Mouse (Mus musculus) heart, embryonic 14.5 days (tissue): ENCODE results near the gene Stat5a. TPM values are rescaled to one million over a fixed set of nuclear protein-coding genes. Genes with fewer than 3 reads are reported as not detected.

ENCODE experiments used
- ATAC-seq: fragments of 200-750 bp; cut with Nextera tagmentation; 2 replicates; pipeline ENCODE4 v1.8.0; 2017; ENCODE audit warnings: low read depth, moderate TSS enrichment; ENCODE audit not compliant: insufficient number of reproducible peaks, insufficient read depth, low FRiP score
- H3K27ac ChIP-seq, 2 experiments: fragments of 200-500 bp in 1 of 2; fragments of 300-500 bp in 1 of 2; sonication (generic) in 1 of 2; replicated peaks in 1 of 2; 2 replicates each; pipeline ENCODE4 v1.5.1; 2012 to 2014; ENCODE audit warnings: low read depth in 2 of 2, low read length in 2 of 2, control low read depth in 1 of 2, mild to moderate bottlenecking in 1 of 2, mixed read lengths in 1 of 2; ENCODE audit not compliant: control insufficient read depth in 1 of 2, insufficient read depth in 1 of 2
- H3K27me3 ChIP-seq: fragments of 300-500 bp; sonication (generic); 2 replicates; pipeline ENCODE4 v1.6.1; 2014; ENCODE audit warnings: mild to moderate bottlenecking, low read length, control low read depth; ENCODE audit not compliant: control insufficient read depth, insufficient read depth
- H3K36me3 ChIP-seq: fragments of 300-500 bp; sonication (generic); 2 replicates; pipeline ENCODE4 v1.6.1; 2014; ENCODE audit warnings: mild to moderate bottlenecking, control low read depth, low read length, mixed read lengths; ENCODE audit not compliant: control insufficient read depth, insufficient read depth
- H3K4me1 ChIP-seq, 2 experiments: fragments of 200-500 bp in 1 of 2; fragments of 300-500 bp in 1 of 2; sonication (generic) in 1 of 2; 2 replicates each; pipeline ENCODE4 v1.6.1; 2012 to 2014; ENCODE audit warnings: low read length in 2 of 2, control low read depth in 1 of 2, mixed read lengths in 1 of 2; ENCODE audit not compliant: control insufficient read depth in 2 of 2, insufficient read depth in 2 of 2
- H3K4me2 ChIP-seq: fragments of 300-500 bp; sonication (generic); 2 replicates; pipeline ENCODE4 v1.6.1; 2014; ENCODE audit warnings: mild to moderate bottlenecking, low read length
- H3K4me3 ChIP-seq, 2 experiments: fragments of 200-500 bp in 1 of 2; fragments of 300-500 bp in 1 of 2; sonication (generic) in 1 of 2; 2 replicates each; pipeline ENCODE4 v1.5.1; 2012 to 2014; ENCODE audit warnings: low read length in 2 of 2, mild to moderate bottlenecking in 2 of 2, control low read depth in 1 of 2, low read depth in 1 of 2, moderate library complexity in 1 of 2; ENCODE audit not compliant: control insufficient read depth in 1 of 2, insufficient read depth in 1 of 2
- H3K9ac ChIP-seq: fragments of 300-500 bp; sonication (generic); 2 replicates; pipeline ENCODE4 v1.6.1; 2014; ENCODE audit warnings: mild to moderate bottlenecking, low read length
- H3K9me3 ChIP-seq: fragments of 300-500 bp; sonication (generic); 2 replicates; pipeline ENCODE4 v1.6.1; 2016; ENCODE audit warnings: low read length, control low read depth; ENCODE audit not compliant: control insufficient read depth
- WGBS: fragments of 180-500 bp; shearing (Covaris S2); extraction: QIAGEN DNeasy Blood & Tissue Kit; methylation state at CpG from one replicate; pipeline ENCODE4 v1.1.7; 2014; 5-methylcytosine and 5-hydroxymethylcytosine counted together
- polyA plus RNA-seq: library from polyadenylated mRNA; unstranded; fragments of >200 nt; fragmentation: Nextera tagmentation; extraction: Ambion mirVana; gene quantifications from 2 replicates; pipeline ENCODE4 v1.2.1, GENCODE M21; 2014

Stat5a gene
- polyA plus RNA-seq, 1 experiment from 2014 or later = 5.6 TPM

GRCm38 (mm10) chr11:100818359-100819012 lies 40.7 kb upstream of the Stat5a start:
- H3K9ac ChIP-seq = no peak overlapping the region
- ATAC-seq = no peak
- no peak overlapping the region for H3K4me2 ChIP-seq
- no peak overlapping the region for H3K27ac ChIP-seq
- H3K9me3 ChIP-seq = no peaks in the 10 kb centered on the region
- no peaks in the 10 kb centered on the region for H3K27me3 ChIP-seq
- 91% methylated on average over 15 of the region's 15 CpGs for WGBS
- H3K4me3 ChIP-seq = no peak overlapping the region
- H3K36me3 ChIP-seq = no peaks in the 10 kb centered on the region
- peaks cover 24 to 71% of the 10 kb centered on the region in 2 experiments for H3K4me1 ChIP-seq

DNA sequence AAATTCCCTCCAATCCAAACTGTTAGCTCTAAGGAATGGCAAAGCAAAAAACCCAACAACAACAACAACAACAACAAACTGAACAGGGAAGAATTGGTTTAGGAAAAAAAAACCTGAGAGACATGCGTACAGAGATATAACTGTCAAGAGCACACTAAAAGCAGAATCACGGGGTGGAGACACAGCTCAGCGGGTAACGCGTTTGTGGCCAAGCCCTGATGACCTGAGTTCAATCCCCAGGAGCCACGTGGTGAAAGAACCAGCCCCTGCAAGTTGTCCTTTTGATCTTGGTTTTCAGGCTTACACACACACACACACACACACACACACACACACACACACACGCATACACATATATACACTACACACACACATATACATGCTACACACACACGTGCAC lies 40.1 kb upstream of the Stat5a start:
- no peak overlapping the region for H3K9ac ChIP-seq
- no peak overlapping the region for H3K4me3 ChIP-seq
- no peaks in the 10 kb centered on the region for H3K36me3 ChIP-seq
- ATAC-seq = no peak
- no peak overlapping the region for H3K4me2 ChIP-seq
- H3K27ac ChIP-seq = no peak overlapping the region
- no peaks in the 10 kb centered on the region for H3K27me3 ChIP-seq
- H3K4me1 ChIP-seq = peaks cover 26 to 74% of the 10 kb centered on the region in 2 experiments
- H3K9me3 ChIP-seq = no peaks in the 10 kb centered on the region
- WGBS = 72% methylated on average over 8 of the region's 8 CpGs

GRCm38 (mm10) chr11:100819626-100820025 lies 39.5 kb upstream of the Stat5a start:
- no peak for ATAC-seq
- no peaks in the 10 kb centered on the region for H3K9me3 ChIP-seq
- H3K27ac ChIP-seq = no peak overlapping the region
- H3K4me3 ChIP-seq = no peak overlapping the region
- 48% methylated on average over 16 of the region's 16 CpGs for WGBS
- H3K9ac ChIP-seq = no peak overlapping the region
- no peaks in the 10 kb centered on the region for H3K27me3 ChIP-seq
- no peak overlapping the region for H3K4me2 ChIP-seq
- no peaks in the 10 kb centered on the region for H3K36me3 ChIP-seq
- H3K4me1 ChIP-seq = peaks cover 31 to 74% of the 10 kb centered on the region in 2 experiments

GRCm38 (mm10) chr11:100820047-100820446 lies 39.1 kb upstream of the Stat5a start:
- H3K4me1 ChIP-seq = peaks cover 32 to 74% of the 10 kb centered on the region in 2 experiments

GRCm38 (mm10) chr11:100821605-100822220 lies 37.4 kb upstream of the Stat5a start:
- no peaks in the 10 kb centered on the region for H3K27me3 ChIP-seq
- H3K9me3 ChIP-seq = no peaks in the 10 kb centered on the region
- no peak overlapping the region for H3K4me3 ChIP-seq
- H3K27ac ChIP-seq = peak overlapping the region in 1 of 2 experiments; percentile 77; a peak in 2 of 4 replicates
- no peak for ATAC-seq
- 0 out of 2 replicates have a peak overlapping the region, but pooled peaks have one; percentile 3 for H3K4me2 ChIP-seq
- H3K36me3 ChIP-seq = no peaks in the 10 kb centered on the region
- 85% methylated on average over 13 of the region's 13 CpGs for WGBS
- H3K9ac ChIP-seq = no peak overlapping the region
- peaks cover 31 to 64% of the 10 kb centered on the region in 2 experiments for H3K4me1 ChIP-seq

More at GRCm38 (mm10) chr11:100820047-100820446, 39.1 kb upstream of the Stat5a start:
- WGBS = 87% methylated on average over 8 of the region's 8 CpGs
- no peaks in the 10 kb centered on the region for H3K27me3 ChIP-seq
- no peak overlapping the region for H3K4me2 ChIP-seq
- no peak overlapping the region for H3K4me3 ChIP-seq
- ATAC-seq = no peak
- H3K9ac ChIP-seq = no peak overlapping the region
- H3K9me3 ChIP-seq = no peaks in the 10 kb centered on the region
- H3K36me3 ChIP-seq = no peaks in the 10 kb centered on the region
- H3K27ac ChIP-seq = no peak overlapping the region

DNA sequence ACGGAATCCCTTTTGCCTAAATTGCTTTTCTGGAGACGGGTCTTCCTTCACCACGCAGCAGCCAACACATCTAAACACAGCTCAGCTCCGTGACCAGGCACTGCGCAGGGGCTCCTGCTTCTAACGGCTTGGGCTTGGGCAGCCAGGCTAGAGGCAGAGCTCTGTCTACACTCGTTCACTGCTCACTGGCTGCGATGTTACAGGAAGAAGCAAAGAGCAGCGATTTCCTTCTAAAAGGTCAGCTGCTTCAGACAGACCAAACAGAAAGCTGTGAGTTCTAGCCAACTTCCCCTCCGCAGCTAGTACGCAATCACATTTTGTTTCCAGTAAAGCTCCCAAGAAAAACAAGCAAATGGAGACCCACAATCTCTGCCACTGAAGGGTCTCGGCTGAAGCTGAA lies 36.8 kb upstream of the Stat5a start:
- H3K27me3 ChIP-seq = no peaks in the 10 kb centered on the region
- peak overlapping the region; percentile 18; the same call in 1 of the 2 replicates for H3K9ac ChIP-seq
- H3K27ac ChIP-seq = peak overlapping the region; percentile 65 to 77
- no peaks in the 10 kb centered on the region for H3K9me3 ChIP-seq
- H3K4me1 ChIP-seq = peaks cover 31 to 58% of the 10 kb centered on the region in 2 experiments
- 0 out of 4 replicates have a peak overlapping the region, but pooled peaks have one; percentile 9 to 10 for H3K4me3 ChIP-seq
- peak; percentile 57; the same call in 1 of the 2 replicates for ATAC-seq
- no peaks in the 10 kb centered on the region for H3K36me3 ChIP-seq
- WGBS = 53% methylated on average over 12 of the region's 12 CpGs
- H3K4me2 ChIP-seq = peak overlapping the region; percentile 30

DNA sequence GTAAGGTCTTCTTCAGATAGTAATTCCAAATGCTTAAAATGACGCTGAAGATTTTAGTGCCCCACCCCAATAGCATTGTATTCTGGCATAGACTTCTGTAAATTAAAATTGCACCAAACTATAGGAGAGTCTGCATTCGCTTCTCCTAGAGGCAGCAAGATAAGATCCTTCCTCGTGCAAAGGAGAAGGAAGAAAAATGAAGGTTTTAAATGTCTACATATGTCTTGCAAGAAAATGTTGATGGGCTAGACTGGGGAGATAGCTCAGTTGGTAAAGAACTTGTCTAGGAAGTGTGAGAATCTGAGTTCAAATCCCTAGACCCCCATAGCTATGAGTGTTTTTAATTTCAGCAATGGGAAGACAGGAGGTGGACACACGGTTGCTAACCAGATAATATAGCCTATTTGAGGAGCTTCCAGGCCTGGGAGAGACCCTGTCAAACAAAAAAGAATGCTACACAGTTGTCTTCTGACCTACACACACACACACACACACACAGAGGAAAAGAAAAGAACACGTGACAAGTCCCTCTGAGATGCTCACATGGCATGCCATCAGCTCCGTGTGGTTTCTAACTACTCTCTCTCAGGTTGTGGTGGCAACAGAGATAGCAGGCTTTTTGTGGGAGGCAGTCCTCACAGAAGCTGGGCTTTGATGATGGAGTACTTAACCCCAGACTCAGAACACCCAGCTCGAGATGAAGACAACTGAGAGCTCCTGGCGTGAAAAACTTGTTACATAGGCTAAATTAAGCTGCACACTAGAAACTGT lies 35.4 kb upstream of the Stat5a start:
- Histone ChIP-seq H3K9me3 (no peaks in the 10 kb centered on the region), H3K9ac (peak overlapping the region; percentile 47; the same call in 1 of the 2 replicates), H3K4me3 (no peak overlapping the region), H3K36me3 (no peaks in the 10 kb centered on the region), H3K27ac (peak overlapping the region; percentile 45 to 70), H3K4me2 (no peak overlapping the region), H3K4me1 (peaks cover 33 to 68% of the 10 kb centered on the region in 2 experiments), H3K27me3 (no peaks in the 10 kb centered on the region)
- WGBS = 45% methylated on average over 8 of the region's 8 CpGs
- no peak for ATAC-seq
